Mouse (Mus musculus) right cerebral cortex, postnatal 10 days (tissue): Measurements from ENCODE around the gene Zfr2.

Source experiments
- DNase-seq, 2 experiments: peaks; one replicate each; pipeline ENCODE4 v3.0.0; 2021; ENCODE audit warnings: low spot score in 2 of 2

Gene Zfr2

GRCm38 (mm10) chr10:81247804-81248203 lies 14.8 kb downstream of the Zfr2 start:
- no peak for DNase-seq

GRCm38 (mm10) chr10:81249442-81249841 lies 16.5 kb downstream of the Zfr2 start:
- no peak for DNase-seq

- DNase-seq, result peak; percentile 91 to 94
Observed at GRCm38 (mm10) chr10:81252424-81253419, 19.8 kb downstream of the Zfr2 start, which contains the start of gene Matk. Matk (plus strand) TSS chr10:81252935.

DNA sequence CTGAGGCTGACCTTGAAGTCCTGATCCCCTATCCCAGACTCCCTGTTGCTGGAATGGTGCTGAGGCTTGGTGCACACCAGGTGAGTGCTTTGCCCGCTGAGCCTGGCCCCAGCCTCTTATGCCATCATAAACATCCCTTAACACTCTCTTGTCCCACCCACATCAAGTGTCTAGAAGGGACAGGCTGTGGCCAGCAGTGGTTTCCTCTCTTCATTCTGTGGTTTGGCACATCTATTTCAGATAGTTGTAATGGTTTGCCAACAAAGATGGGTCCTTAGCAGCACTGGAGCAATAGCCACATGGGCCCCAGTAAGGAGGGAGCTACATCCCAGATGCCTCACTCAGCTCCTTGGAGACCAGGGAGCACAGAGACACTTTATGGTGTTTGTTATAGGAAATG lies 21.9 kb downstream of the Zfr2 start:
- no peak for DNase-seq

GRCm38 (mm10) chr10:81257158-81258039 lies 24.4 kb downstream of the Zfr2 start:
- DNase-seq, result peak; percentile 75

- DNase-seq, result peak in 1 of 2 experiments; percentile 70
Observed at GRCm38 (mm10) chr10:81259225-81259884, 26.4 kb downstream of the Zfr2 start.

DNA sequence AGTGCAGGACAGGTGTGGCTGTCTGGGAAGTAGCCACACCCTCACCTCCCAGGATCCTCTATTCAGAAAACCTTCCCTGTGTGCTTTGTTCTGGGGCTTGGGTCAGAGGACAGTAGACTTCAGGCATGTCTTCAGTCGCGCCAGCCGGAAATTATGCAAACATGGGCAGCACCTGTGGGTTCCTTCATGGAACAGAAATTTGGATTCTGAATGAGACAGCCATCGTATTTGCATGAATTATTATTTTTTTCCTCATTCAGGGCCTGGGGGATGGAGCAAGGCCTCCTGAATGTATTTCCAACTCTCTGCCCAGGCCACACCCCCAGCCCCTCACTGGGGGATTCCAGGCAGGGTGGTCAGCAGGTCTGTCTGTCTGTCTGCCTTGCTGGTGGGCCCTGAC lies 28.1 kb downstream of the Zfr2 start:
- DNase-seq, result no peak

DNA sequence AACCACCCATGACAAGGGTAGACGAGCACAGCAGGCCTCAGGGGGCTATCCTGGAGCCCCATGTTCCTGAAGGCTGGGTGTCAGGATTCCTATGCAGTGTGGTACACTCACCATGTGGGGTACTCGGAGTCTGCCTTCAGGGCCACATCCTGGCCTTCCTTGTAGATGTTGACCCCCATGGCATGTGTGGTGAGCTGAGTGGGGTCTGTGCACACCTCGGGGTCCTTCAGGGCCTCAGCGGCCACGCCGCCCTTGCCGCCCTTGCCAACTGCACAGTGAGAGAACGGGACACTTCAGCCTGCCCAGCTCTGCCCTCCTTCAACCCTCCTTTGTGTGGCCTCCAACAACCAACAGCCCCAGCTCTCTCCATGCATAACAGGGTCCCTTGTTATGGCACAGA lies 32.6 kb downstream of the Zfr2 start:
- peak in 1 of 2 experiments; percentile 56 for DNase-seq

GRCm38 (mm10) chr10:81266211-81267105 lies 33.5 kb downstream of the Zfr2 start, which contains the start of the genes Mrpl54 and Apba3:
Mrpl54 (minus strand) TSS chr10:81266934.
Apba3 (plus strand) TSS chr10:81266960.
- peak; percentile 96 to 97 for DNase-seq

GRCm38 (mm10) chr10:81268056-81268455 lies 35.1 kb downstream of the Zfr2 start:
- peak; percentile 88 to 93 for DNase-seq

DNA sequence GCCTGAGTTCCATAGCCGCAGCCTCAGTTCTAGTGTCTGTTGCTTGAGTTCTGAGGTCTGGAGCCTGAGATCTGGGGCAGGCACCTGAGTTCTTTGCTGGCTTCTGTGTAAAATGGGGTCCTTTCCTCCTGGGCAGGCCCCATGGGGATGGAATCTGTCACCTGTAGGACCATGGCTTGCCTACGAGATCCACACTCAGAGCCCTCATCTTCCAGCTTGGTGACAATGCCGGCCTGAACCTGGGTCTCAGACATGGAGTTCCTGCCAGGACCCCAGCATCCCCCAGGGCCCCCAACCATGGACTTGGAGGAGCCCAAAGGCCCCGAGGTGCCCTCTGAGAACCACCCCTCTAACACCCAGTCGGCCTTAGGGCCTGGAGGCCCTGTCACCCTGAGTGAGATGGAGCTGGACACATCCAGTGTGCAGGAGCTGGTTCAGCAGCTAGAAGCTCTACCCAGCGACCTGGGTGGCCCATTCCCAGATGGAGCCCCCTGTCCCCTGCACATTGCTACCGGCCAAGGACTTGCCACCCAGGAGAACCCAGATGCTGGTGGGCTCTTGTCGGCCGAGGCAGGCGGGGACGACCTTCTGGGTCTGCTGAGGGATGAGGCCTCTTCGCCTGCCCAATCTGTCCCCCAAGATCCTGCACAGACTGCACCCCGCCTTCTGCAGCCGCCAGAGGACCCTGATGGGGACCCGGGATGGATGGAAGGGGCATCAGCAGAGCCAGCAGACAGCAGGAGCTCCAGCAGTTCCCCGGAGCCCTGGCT lies 35.9 kb downstream of the Zfr2 start:
- no peak for DNase-seq

- no peak for DNase-seq
Observed at GRCm38 (mm10) chr10:81272356-81272755, 39.4 kb downstream of the Zfr2 start.

GRCm38 (mm10) chr10:81273842-81274241 lies 40.9 kb downstream of the Zfr2 start:
- no peak for DNase-seq

DNA sequence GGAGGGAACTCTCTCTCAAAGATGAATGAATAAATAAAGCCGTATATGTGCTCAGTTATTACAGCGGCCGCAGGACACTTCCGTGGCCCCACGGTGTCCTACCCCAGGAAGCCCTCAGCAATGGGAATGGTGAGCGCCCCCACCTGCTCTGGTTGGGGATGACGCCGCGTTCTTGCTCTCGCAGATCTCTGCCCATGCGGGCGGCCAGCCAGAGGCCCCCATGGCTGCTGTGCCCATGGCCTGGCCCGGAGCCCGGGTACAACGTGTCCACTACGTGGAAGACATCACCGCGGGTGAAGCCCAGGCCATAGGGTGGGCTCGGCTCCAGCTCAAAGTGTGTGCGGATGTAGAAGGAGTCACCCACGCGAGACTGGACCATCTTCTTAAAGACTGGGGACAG lies 44.7 kb downstream of the Zfr2 start:
- DNase-seq, result no peak

DNA sequence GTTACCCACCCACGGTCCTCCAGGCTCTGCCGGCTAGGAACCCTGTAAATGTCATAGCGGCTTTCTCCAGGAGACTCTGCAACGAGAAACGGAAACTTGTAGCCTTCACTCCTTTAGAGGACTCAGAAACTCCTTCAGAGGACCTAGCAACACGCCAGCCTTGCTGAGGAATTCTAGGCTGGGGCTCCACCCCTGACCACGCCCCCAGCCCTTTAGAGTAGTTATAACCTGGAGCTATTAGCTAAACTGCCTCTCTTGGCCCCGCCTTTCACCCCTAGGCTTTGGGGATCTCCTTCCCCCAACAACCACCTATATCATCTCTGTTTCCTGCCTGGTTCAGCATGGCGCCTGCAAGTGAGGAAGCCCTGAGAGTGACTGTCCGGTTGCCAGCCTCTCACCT lies 46.5 kb downstream of the Zfr2 start:
- no peak for DNase-seq

DNA sequence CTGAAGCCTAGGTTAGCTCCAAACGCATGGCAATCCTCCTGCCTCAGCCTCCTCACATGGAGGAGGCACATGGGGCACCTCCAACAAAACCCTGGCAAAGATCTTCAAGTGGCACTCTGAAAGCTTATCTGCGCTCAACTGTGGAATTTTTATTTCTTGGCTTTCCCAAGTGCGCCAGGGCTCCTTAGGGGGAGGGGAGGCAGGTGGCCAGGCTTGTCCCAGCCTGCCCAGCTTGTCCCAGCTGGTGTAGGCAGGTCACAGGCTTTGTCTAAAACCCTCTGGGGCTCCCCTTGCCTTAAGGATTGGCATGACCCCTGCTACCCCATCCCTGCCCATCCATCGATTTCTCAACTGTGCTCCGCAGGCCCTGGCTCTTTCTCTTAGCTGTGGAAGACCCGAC lies 51.2 kb downstream of the Zfr2 start:
- DNase-seq, result no peak

GRCm38 (mm10) chr10:81284719-81285118 lies 51.8 kb downstream of the Zfr2 start:
- DNase-seq, result no peak

DNA sequence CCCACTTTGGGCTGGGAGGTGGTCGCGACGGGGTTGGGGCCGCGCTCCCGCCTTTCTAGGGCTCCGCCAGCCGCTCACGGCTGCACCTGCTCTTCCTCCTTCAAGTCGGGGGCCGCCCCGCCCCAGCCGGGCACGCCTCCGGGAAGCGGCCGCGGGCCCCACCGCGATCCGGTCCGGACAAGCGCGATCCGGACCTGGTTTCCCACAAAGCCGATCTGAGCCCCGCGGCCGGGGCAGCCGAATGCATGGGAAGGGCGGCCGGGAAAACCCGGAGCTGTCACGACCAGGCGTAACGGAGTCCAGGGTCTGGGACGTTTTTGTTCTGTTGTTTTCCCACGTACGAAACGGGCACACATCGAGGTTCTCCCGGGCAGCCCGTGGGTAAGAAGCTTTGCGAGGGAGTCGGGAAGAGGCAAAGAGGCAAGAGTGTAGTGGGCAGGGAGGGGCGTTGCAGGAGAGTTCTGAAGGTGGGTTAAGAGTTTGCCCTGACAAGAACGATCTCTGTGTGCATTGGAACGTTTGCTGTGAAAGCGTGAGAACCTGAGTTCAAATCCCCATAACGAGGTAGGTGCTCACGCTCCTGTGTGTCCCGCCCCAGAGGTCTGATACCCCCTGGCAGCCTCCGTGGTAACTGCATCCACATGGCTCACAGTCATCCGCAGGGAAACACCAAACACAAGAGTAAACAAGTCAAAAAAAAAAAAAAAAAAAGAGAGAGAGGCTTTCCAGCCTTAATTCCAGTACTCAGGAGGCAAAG lies 52.9 kb downstream of the Zfr2 start:
- peak; percentile 91 to 93 for DNase-seq

GRCm38 (mm10) chr10:81286586-81286985 lies 53.6 kb downstream of the Zfr2 start:
- DNase-seq, result no peak
